Mouse (Mus musculus): ENCODE measurements around the gene Slc29a4. TPM values are rescaled to one million over a fixed set of nuclear protein-coding genes. Genes with fewer than 3 reads are reported as not detected.

Gene Slc29a4
- total RNA-seq, 2 experiments from 2014 or later: 43.0 to 45.7 TPM

Other genes starting within 250 kb of the Slc29a4 start
- 10 to 100 TPM; 21.1 to 23.4 TPM for gene Ap5z1, start 228.6 kb upstream of the Slc29a4 start, total RNA-seq (2021)
- under 1 TPM; 0.54 to 0.86 TPM for gene Papolb, start 162.4 kb upstream of the Slc29a4 start, total RNA-seq (2021)
- gene Radil, start 141.4 kb upstream of the Slc29a4 start, total RNA-seq (2021): 10 to 100 TPM; 12.3 to 13.3 TPM
- gene Mmd2, start 83.7 kb upstream of the Slc29a4 start, total RNA-seq (2021): 100 to 1,000 TPM; 160 to 165 TPM
- 100 to 1,000 TPM in 1 of 2 experiments, 10 to 100 TPM in 1; 100.0 to 107 TPM for gene Wipi2, start 64.8 kb upstream of the Slc29a4 start, total RNA-seq (2021)
- gene Tnrc18, start 125.2 kb downstream of the Slc29a4 start, total RNA-seq (2021): 100 to 1,000 TPM; 135 to 137 TPM
- 10 to 100 TPM; 33.9 to 37.6 TPM for gene Fbxl18, start 202.9 kb downstream of the Slc29a4 start, total RNA-seq (2021)
- gene Actb, start 214.2 kb downstream of the Slc29a4 start, total RNA-seq (2021): 1,000 to 10,000 TPM; 3,167 to 3,215 TPM